Mouse (Mus musculus) limb, embryonic 13.5 days (tissue): ENCODE results near the gene Egln2. TPM values are rescaled to one million over a fixed set of nuclear protein-coding genes. Genes with fewer than 3 reads are reported as not detected.

ENCODE experiments used
- ATAC-seq: fragments of 200-750 bp; cut with Nextera tagmentation; 2 replicates; pipeline ENCODE4 v1.8.0; 2017; ENCODE audit warnings: low read depth, moderate number of reproducible peaks, moderate TSS enrichment; ENCODE audit not compliant: low FRiP score
- H3K27ac ChIP-seq: fragments of 300-500 bp; sonication (generic); 2 replicates; pipeline ENCODE4 v1.5.1; 2015; ENCODE audit warnings: inconsistent platforms, mild to moderate bottlenecking, moderate library complexity
- H3K27me3 ChIP-seq: fragments of 300-500 bp; sonication (generic); 2 replicates; pipeline ENCODE4 v1.6.1; 2015; ENCODE audit warnings: mild to moderate bottlenecking, inconsistent platforms
- H3K36me3 ChIP-seq: fragments of 300-500 bp; sonication (generic); 2 replicates; pipeline ENCODE4 v1.6.1; 2015; ENCODE audit warnings: inconsistent platforms, mild to moderate bottlenecking, moderate library complexity
- H3K4me1 ChIP-seq: fragments of 300-500 bp; sonication (generic); 2 replicates; pipeline ENCODE4 v1.6.1; 2015; ENCODE audit warnings: inconsistent platforms
- H3K4me2 ChIP-seq: fragments of 300-500 bp; sonication (generic); replicated peaks from 2 replicates; pipeline ENCODE4 v1.6.1; 2015; ENCODE audit warnings: inconsistent platforms, mild to moderate bottlenecking, moderate library complexity
- H3K4me3 ChIP-seq: fragments of 300-500 bp; sonication (generic); 2 replicates; pipeline ENCODE4 v1.5.1; 2015; ENCODE audit warnings: moderate library complexity, mild to moderate bottlenecking, inconsistent platforms
- H3K9ac ChIP-seq: fragments of 300-500 bp; sonication (generic); 2 replicates; pipeline ENCODE4 v1.6.1; 2015; ENCODE audit warnings: mild to moderate bottlenecking, inconsistent platforms
- H3K9me3 ChIP-seq: fragments of 300-500 bp; sonication (generic); 2 replicates; pipeline ENCODE4 v1.6.1; 2016; ENCODE audit warnings: inconsistent platforms
- WGBS: fragments of 180-500 bp; shearing (Covaris S2); methylation state at CpG from one replicate; pipeline ENCODE4 v1.1.7; 2015; 5-methylcytosine and 5-hydroxymethylcytosine counted together
- polyA plus RNA-seq: library from polyadenylated mRNA; unstranded; fragments of >200 nt; fragmentation: Nextera tagmentation; extraction: Ambion mirVana; gene quantifications from 2 replicates; pipeline ENCODE4 v1.2.1, GENCODE M21; 2015

Gene Egln2
- polyA plus RNA-seq, 1 experiment from 2014 or later: 74.3 TPM

DNA sequence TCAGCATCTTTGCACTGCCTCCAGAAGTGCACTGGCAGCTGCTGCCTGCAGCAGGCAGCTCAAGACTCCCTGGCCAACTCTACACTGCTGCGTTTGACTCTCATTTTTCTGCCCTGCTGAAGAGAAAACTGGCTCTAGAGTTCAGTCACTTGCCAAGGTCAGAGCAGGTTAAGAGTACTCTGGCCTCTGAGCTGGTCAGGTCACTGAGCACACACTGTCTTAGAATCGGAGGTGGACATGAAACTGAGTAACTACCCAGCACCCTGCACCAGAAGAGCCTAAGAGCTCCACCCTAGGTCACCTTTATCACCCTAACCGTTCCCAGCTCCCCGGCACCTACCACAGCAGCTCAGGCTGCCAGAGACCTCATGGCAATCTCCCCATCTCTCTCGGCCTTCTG is 19.4 kb upstream of the Egln2 start:
- peaks cover 76% of the 10 kb centered on the region for H3K36me3 ChIP-seq
- no peak overlapping the region for H3K27ac ChIP-seq
- no peak overlapping the region for H3K4me2 ChIP-seq
- H3K27me3 ChIP-seq: no peaks in the 10 kb centered on the region
- no peaks in the 10 kb centered on the region for H3K9me3 ChIP-seq
- 93% methylated on average over 5 of the region's 5 CpGs for WGBS
- ATAC-seq: no peak
- H3K4me1 ChIP-seq: peaks cover 5% of the 10 kb centered on the region; the same call in 1 of the 2 replicates
- H3K4me3 ChIP-seq: no peak overlapping the region
- H3K9ac ChIP-seq: no peak overlapping the region

DNA sequence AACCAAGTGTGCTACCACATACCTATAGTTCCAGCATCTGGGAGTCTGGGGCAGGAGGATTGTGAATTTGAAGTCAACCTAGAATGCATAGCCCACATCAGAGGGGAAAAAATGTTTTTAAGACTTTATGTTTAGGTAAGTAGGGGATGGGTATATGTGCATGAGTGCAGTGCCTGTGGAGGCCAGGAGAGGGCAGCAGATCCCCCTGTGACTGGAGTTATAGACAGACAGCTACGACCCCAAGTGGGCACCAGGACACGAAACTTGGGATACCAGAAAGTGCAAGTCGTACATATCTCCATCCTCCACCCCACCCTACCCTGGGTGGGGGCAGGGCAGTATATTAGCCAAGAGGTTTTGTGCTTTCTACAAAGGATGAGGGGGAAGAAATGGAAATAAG is 18.4 kb upstream of the Egln2 start:
- no peak overlapping the region for H3K9ac ChIP-seq
- no peak overlapping the region for H3K4me3 ChIP-seq
- 64% methylated on average over 3 of the region's 3 CpGs for WGBS
- peaks cover 8% of the 10 kb centered on the region; the same call in 1 of the 2 replicates for H3K4me1 ChIP-seq
- no peak overlapping the region for H3K27ac ChIP-seq
- no peaks in the 10 kb centered on the region for H3K27me3 ChIP-seq
- no peak overlapping the region for H3K4me2 ChIP-seq
- no peak for ATAC-seq
- H3K9me3 ChIP-seq: no peaks in the 10 kb centered on the region
- peaks cover 65% of the 10 kb centered on the region for H3K36me3 ChIP-seq

DNA sequence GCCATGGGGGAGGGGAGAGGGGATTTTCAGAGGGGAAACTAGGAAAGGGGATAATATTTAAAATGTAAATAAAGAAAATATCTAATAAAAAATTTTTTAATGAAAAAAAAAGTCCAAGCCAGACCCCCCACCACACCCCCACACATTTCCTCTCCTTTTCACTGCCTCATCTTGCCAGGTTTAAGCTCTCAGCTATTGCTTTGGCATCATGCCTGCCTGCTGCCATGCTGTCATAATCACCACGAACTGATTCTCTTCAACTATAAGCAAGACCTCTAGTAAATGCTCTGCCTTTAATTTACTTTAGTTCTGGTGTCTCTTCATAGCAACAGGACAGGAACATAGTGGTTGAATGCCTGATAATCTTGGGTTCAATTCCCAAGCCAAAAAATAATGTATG is 15.9 kb upstream of the Egln2 start:
- Histone ChIP-seq H3K9ac (no peak overlapping the region), H3K27me3 (no peaks in the 10 kb centered on the region), H3K4me1 (peaks cover 22% of the 10 kb centered on the region), H3K4me3 (no peak overlapping the region), H3K9me3 (no peaks in the 10 kb centered on the region), H3K4me2 (no peak overlapping the region), H3K27ac (no peak overlapping the region), H3K36me3 (peaks cover 41% of the 10 kb centered on the region)
- ATAC-seq: no peak
- 79% methylated on average over 1 of the region's 1 CpGs for WGBS

DNA sequence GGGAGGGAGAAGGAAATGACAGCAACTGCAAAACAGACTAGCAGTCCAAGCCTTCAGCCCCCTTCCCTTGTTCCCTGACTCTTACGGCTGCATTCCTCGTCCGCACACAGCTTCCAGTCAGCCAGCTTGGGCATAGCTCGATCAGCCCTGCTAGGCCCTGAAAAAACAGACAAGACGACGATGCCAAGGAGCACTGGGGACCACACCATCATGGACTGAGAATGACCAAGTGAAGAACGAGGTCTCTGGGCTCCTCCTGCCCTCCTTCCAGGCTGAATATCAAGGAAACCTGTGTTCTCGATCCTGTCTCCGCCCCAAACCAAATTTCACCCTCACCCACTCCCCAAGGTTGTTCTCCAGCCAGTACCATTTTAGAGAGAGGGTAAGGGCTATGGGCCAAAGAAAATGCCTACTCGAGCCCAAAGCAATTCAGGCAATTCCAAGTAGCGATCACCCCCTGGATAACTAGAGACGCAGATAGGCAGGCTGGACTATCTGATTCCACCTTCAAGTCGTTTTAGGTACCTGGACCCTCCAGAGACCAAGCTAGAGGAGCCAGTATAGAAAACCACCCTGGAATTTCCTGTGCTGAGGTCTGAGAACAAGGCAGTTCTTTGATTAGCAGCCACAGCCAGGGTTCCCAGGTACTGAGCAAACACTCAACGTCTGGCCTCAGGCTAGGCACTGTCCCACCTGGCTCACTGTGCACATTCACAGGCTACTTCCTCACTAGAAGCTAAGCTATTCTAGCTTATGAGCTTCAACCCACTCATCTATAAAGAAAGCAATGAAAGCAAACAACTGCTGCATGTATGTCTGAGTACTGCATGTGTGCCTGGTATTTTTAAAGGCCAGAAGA is 14.5 kb upstream of the Egln2 start, which contains the start of the genes Gm21983 and Mia:
TSS of gene Gm21983 (minus strand) at position 250 of the 859 bp plus-strand sequence.
TSS of gene Mia (minus strand) at position 321 of the 859 bp plus-strand sequence.
- Histone ChIP-seq H3K4me3 (peak within 1 kb of the TSS; percentile 67), H3K27ac (peak within 1 kb of the TSS; percentile 94), H3K4me1 (peaks cover 23% of the 10 kb centered on the region), H3K9me3 (no peaks in the 10 kb centered on the region), H3K9ac (peak within 1 kb of the TSS; percentile 66), H3K4me2 (peak within 1 kb of the TSS; percentile 64), H3K27me3 (no peaks in the 10 kb centered on the region), H3K36me3 (peaks cover 26% of the 10 kb centered on the region)
- no peak for ATAC-seq
- WGBS: 63% methylated on average over 14 of the region's 14 CpGs

DNA sequence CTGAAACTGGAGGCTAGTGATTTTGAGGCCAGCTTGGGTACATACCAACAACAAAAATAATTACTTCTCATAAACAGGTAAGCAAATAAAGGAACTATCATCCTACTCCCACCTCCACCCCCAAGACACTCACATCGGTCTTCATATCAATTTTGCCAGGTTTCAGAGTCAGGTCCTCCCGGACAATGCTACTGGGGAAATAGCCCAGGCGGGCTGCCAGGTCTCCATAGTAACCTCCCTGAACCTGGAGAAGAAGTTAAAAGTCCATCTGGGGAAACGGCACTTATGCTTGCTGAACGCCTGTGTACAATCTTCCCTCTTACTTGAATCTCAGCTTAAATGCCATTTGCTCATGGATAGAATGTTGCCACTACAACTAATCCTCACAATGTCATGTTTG is 13.4 kb upstream of the Egln2 start:
- peak overlapping the region; percentile 94; the same call in 1 of the 2 replicates for H3K27ac ChIP-seq
- H3K4me2 ChIP-seq: peak overlapping the region; percentile 64
- H3K4me1 ChIP-seq: peaks cover 23% of the 10 kb centered on the region
- H3K9ac ChIP-seq: peak overlapping the region; percentile 66
- ATAC-seq: no peak
- H3K4me3 ChIP-seq: peak overlapping the region; percentile 67
- H3K36me3 ChIP-seq: peaks cover 26% of the 10 kb centered on the region
- no peaks in the 10 kb centered on the region for H3K9me3 ChIP-seq
- 61% methylated on average over 5 of the region's 5 CpGs for WGBS
- no peaks in the 10 kb centered on the region for H3K27me3 ChIP-seq

DNA sequence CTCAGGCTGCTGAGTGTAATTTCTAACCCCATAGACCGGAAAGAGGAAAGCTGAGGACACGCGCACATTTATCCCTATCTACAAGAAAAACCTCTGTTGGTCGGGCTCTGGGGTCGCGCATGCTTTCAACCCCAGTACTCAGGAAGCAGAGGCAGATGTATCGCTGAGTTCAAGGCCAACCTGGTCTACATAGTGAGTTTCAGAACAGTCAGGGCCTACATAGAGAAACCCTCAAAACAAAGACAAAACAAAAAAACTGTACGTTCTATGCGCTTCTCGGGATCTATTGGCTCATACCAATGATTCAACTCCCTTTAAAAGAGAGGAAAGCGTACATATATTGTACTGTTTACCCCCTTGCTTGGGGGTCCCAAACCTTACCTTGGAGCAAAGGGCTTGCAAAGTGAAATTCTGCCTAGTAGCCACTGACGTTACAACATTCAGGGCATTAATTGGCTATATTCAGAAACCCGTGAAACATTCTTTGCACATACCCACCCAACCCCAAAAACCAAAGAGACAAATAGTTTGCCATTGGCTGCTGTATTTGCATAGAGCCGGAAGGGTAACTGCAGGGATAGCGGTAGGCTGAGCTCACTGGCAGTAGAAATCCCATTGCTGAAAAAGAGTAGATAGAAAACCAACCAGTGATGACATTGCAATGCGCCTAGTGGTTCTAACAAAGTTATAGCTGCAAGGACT is 12.8 kb upstream of the Egln2 start:
- H3K27ac ChIP-seq: peak overlapping the region; percentile 72
- peaks cover 26% of the 10 kb centered on the region for H3K36me3 ChIP-seq
- no peak for ATAC-seq
- no peaks in the 10 kb centered on the region for H3K27me3 ChIP-seq
- H3K4me2 ChIP-seq: peak overlapping the region; percentile 64
- peak overlapping the region; percentile 14; the same call in 1 of the 2 replicates for H3K9ac ChIP-seq
- H3K4me3 ChIP-seq: peak overlapping the region; percentile 67
- H3K9me3 ChIP-seq: no peaks in the 10 kb centered on the region
- peaks cover 23% of the 10 kb centered on the region for H3K4me1 ChIP-seq
- 45% methylated on average over 16 of the region's 16 CpGs for WGBS

DNA sequence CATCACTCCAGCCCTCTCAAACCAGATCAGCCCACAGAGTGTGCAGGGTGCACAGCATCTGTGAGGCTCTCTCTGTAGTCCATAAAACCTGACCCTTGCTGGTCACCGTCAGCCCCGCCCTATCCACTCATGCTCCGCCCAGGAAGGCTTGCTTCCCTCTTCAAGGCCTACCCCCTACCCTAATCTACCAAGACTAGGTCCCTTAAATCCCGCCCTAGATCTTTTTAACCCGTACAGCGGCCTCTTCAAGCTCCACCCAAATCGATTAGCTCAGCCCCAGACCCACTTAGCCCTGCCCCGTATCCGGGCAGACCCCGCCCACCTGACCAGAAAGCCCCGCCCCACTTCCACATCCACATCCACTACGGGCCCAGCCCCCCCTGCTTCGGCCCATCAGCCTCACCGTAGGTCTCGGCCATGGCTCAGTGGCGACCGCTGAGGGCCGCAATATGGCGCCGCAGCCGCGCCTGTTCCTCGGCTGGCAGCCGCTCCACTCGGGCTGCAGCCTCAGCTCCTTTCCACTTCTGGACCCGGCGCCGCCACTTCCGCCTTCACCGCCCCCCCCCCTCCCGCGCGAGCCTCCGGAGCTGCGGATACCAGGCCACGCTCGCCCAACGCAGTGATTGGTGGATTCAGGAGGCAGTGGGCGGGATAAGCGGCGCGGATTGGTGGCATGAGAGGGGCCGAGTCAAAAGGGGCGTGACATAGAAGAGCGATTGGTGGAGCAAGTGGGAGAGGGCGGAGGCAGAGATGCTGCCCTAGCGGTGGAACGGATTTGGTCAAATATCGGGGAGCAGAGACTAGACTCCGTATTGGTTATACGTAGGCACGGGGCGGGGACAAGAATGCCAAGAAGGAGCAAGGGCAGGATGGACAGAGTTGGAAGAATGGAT is 12.0 kb upstream of the Egln2 start, which contains the start of gene Rab4b:
TSS of gene Rab4b (minus strand) at position 573 of the 893 bp plus-strand sequence.
- peaks cover 31% of the 10 kb centered on the region for H3K36me3 ChIP-seq
- H3K27ac ChIP-seq: peak within 1 kb of the TSS; percentile 93
- peak within 1 kb of the TSS; percentile 67 for H3K4me3 ChIP-seq
- peak; percentile 98 for ATAC-seq
- WGBS: under 1% methylated on average over 51 of the region's 53 CpGs
- H3K9ac ChIP-seq: peak within 1 kb of the TSS; percentile 65
- peak within 1 kb of the TSS; percentile 64 for H3K4me2 ChIP-seq
- no peaks in the 10 kb centered on the region for H3K9me3 ChIP-seq
- H3K27me3 ChIP-seq: no peaks in the 10 kb centered on the region
- H3K4me1 ChIP-seq: peaks cover 23% of the 10 kb centered on the region

DNA sequence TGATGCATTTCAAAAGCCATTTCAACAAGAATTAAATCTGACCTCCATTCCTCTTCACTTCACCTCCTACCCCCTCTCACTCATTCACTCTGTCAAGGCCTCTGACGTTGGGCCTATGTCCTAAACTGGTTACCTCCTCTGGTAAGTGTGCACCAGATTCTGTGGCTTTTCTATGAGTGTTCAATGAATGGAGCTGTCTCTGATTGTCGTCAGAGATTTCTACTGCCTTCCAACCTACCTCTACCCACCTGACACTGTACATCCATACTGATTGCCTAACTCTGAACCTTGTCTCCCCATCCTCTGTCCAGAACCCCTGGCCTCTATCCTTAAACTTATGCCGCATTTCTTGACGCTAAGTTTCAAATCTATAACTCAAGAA is 11.3 kb upstream of the Egln2 start:
- H3K9ac ChIP-seq: peak overlapping the region; percentile 65
- ATAC-seq: no peak

DNA sequence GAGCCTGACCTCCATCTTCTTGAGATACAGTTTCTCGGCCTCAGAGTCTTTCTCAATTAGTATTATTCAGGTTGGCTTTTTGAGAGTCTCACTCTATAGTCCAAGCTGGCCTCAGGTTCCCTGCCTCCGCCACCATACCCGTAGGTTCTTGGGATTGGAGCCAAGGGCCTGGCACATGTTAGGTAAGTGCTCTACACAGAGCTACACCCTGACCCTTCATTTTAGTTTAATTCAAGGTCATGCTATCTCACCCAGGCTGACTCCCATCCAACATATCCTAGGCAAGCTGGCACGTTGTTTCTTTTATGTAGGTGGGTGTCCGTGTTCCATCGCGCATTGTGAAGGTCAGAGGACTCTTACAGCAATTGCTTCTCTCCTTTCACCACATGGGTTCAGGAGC is 8.3 kb upstream of the Egln2 start:
- H3K4me2 ChIP-seq: no peak overlapping the region
- H3K4me3 ChIP-seq: no peak overlapping the region
- H3K4me1 ChIP-seq: peaks cover 14% of the 10 kb centered on the region
- H3K27ac ChIP-seq: no peak overlapping the region
- ATAC-seq: no peak
- H3K9me3 ChIP-seq: no peaks in the 10 kb centered on the region
- peaks cover 62% of the 10 kb centered on the region for H3K36me3 ChIP-seq
- H3K9ac ChIP-seq: no peak overlapping the region
- 97% methylated on average over 7 of the region's 7 CpGs for WGBS
- H3K27me3 ChIP-seq: no peaks in the 10 kb centered on the region

More for the DNA sequence above, 11.3 kb upstream of the Egln2 start:
- H3K9me3 ChIP-seq: no peaks in the 10 kb centered on the region
- peaks cover 31% of the 10 kb centered on the region for H3K36me3 ChIP-seq
- peak overlapping the region; percentile 64 for H3K4me2 ChIP-seq
- H3K27ac ChIP-seq: peak overlapping the region; percentile 93
- H3K4me3 ChIP-seq: peak overlapping the region; percentile 67
- WGBS: 26% methylated on average over 4 of the region's 4 CpGs
- no peaks in the 10 kb centered on the region for H3K27me3 ChIP-seq
- H3K4me1 ChIP-seq: peaks cover 23% of the 10 kb centered on the region

DNA sequence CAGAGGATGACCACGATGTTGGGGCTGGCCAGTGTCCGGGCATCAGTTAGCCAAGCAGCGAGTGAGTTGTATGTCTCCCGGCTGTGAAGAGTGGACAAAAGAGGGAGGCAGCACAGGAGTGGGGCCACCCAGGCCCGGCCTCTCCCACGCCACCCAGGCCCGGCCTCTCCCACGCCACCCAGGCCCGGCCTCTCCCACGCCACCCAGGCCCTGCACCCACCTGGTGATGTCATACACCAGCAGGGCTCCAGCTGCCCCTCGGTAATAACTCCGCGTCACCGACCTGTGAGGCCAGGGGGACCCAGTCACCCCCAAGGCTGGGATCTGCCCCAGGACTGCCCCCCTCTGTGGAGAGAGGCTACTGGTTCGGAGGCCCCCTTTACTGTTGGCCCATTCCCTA is 7.9 kb upstream of the Egln2 start:
- H3K27me3 ChIP-seq: no peaks in the 10 kb centered on the region
- peaks cover 62% of the 10 kb centered on the region for H3K36me3 ChIP-seq
- H3K4me2 ChIP-seq: no peak overlapping the region

DNA sequence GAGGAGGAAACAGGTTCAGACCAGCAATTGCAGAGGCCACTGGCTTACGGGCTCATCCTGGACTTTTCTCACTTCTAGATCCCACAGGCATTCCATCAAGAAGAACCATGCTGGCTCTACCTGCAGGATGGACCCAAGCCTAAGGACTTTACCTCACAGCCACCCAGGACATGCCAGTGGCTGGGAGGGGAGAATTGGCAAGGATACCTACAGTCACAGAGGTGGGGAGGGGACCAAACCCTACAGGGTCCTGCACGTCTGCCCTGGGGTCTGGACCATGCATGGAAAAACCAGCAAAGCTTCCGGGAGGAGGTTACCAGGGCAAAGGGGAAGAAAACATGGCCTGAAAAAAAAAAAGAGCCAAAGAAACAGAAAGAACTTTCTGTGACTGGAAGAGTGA is 4.4 kb upstream of the Egln2 start:
- H3K4me3 ChIP-seq: no peak overlapping the region
- ATAC-seq: no peak
- WGBS: 93% methylated on average over 3 of the region's 3 CpGs
- H3K9me3 ChIP-seq: no peaks in the 10 kb centered on the region
- peaks cover 69% of the 10 kb centered on the region for H3K36me3 ChIP-seq
- H3K9ac ChIP-seq: no peak overlapping the region
- H3K4me2 ChIP-seq: no peak overlapping the region
- H3K27me3 ChIP-seq: no peaks in the 10 kb centered on the region
- no peak overlapping the region for H3K27ac ChIP-seq
- peaks cover 10% of the 10 kb centered on the region for H3K4me1 ChIP-seq

More for the DNA sequence above, 7.9 kb upstream of the Egln2 start:
- ATAC-seq: no peak
- Histone ChIP-seq H3K9me3 (no peaks in the 10 kb centered on the region), H3K9ac (no peak overlapping the region), H3K4me3 (no peak overlapping the region), H3K27ac (no peak overlapping the region), H3K4me1 (peaks cover 10% of the 10 kb centered on the region)
- 97% methylated on average over 15 of the region's 15 CpGs for WGBS
